ENCODE assay signal across 11 mouse cellular contexts in genomic region chr12:55438058-55438457, GRCm38 (mm10). TPM values are rescaled to one million over a fixed set of nuclear protein-coding genes. Genes with fewer than 3 reads are reported as not detected.
DNase-seq lines count a peak whose midpoint lies in the region; ATAC-seq lines count a peak whose summit lies in the region.
"Had no signal": no experiment of that assay in that cellular context is flagged by ENCODE, and none has a peak within 500 bp of the region (broad histone marks: within the 10 kb centered on the region; RNA-seq: fewer than 3 reads in every experiment).

No protein-coding gene starts in this region.

- 77% methylated on average over 10 of the region's 10 CpGs for WGBS in kidney, embryonic 14.5 days
- 57% methylated on average over 10 of the region's 10 CpGs for WGBS in embryonic facial prominence, embryonic 14.5 days
- WGBS in hindbrain, embryonic 16.5 days, result 68% methylated on average over 10 of the region's 10 CpGs
- WGBS in midbrain, embryonic 16.5 days, result 46% methylated on average over 10 of the region's 10 CpGs

- H3K4me1 ChIP-seq in kidney, embryonic 14.5 days (ENCODE audit: control insufficient read depth, insufficient read depth, low read length), result peaks cover 19% of the 10 kb centered on the region
- peaks cover 35% of the 10 kb centered on the region for H3K4me1 ChIP-seq in embryonic facial prominence, embryonic 14.5 days (ENCODE audit: control insufficient read depth, insufficient read depth, low read length)
- H3K4me1 ChIP-seq in hindbrain, embryonic 16.5 days (ENCODE audit: control insufficient read depth, insufficient read depth, low read depth, low read length), result peaks cover 7% of the 10 kb centered on the region
- peaks cover 10% of the 10 kb centered on the region for H3K4me1 ChIP-seq in midbrain, embryonic 16.5 days (ENCODE audit: control insufficient read depth, insufficient read depth, low read length)

- H3K4me3 ChIP-seq in kidney, embryonic 14.5 days (ENCODE audit: low read length), result no peak overlapping the region
- H3K4me3 ChIP-seq in embryonic facial prominence, embryonic 14.5 days (ENCODE audit: low read depth, low read length), result no peak overlapping the region
- H3K4me3 ChIP-seq in hindbrain, embryonic 16.5 days (ENCODE audit: low read length), result no peak overlapping the region
- no peak overlapping the region for H3K4me3 ChIP-seq in midbrain, embryonic 16.5 days (ENCODE audit: low read depth, low read length)

- H3K27me3 ChIP-seq in kidney, embryonic 14.5 days (ENCODE audit: control insufficient read depth, insufficient read depth, low read length), result no peaks in the 10 kb centered on the region
- no peaks in the 10 kb centered on the region for H3K27me3 ChIP-seq in embryonic facial prominence, embryonic 14.5 days (replicated peaks; ENCODE audit: control insufficient read depth, insufficient read depth, low read length)
- no peaks in the 10 kb centered on the region for H3K27me3 ChIP-seq in hindbrain, embryonic 16.5 days (replicated peaks; ENCODE audit: control insufficient read depth, insufficient read depth, low read length)
- no peaks in the 10 kb centered on the region for H3K27me3 ChIP-seq in midbrain, embryonic 16.5 days (ENCODE audit: control insufficient read depth, insufficient read depth, low read depth, low read length)

- no peak for DNase-seq in kidney, adult 18-20 months
- DNase-seq in embryonic facial prominence, embryonic 14.5 days (ENCODE audit: low spot score), result no peak
- no peak for DNase-seq in spleen, adult 18-20 months
- no peak for DNase-seq in left cerebral cortex, adult 18-20 months (ENCODE audit: low spot score in 2 of 2)
- DNase-seq: adrenal gland, postnatal 14 days; cerebellum, postnatal 36 days had no signal

- H3K36me3 ChIP-seq in kidney, embryonic 14.5 days (ENCODE audit: control insufficient read depth, insufficient read depth, low read length), result no peaks in the 10 kb centered on the region
- H3K36me3 ChIP-seq in embryonic facial prominence, embryonic 14.5 days (ENCODE audit: control insufficient read depth, insufficient read depth, low read length), result no peaks in the 10 kb centered on the region
- H3K36me3 ChIP-seq in hindbrain, embryonic 16.5 days (ENCODE audit: control insufficient read depth, insufficient read depth, low read length), result no peaks in the 10 kb centered on the region
- H3K36me3 ChIP-seq in midbrain, embryonic 16.5 days (ENCODE audit: control insufficient read depth, insufficient read depth, low read length), result no peaks in the 10 kb centered on the region
- H3K36me3 ChIP-seq: G1E had no signal

- H3K4me2 ChIP-seq in kidney, embryonic 14.5 days (replicated peaks; ENCODE audit: low read depth, low read length), result peak overlapping the region; percentile 37; the same call in 1 of the 2 replicates
- H3K4me2 ChIP-seq in embryonic facial prominence, embryonic 14.5 days (ENCODE audit: low read depth, low read length), result peak overlapping the region; percentile 48
- H3K4me2 ChIP-seq in hindbrain, embryonic 16.5 days (ENCODE audit: low read length), result peak overlapping the region; percentile 17; the same call in 1 of the 2 replicates
- H3K4me2 ChIP-seq in midbrain, embryonic 16.5 days (ENCODE audit: low read length), result peak overlapping the region; percentile 37

- no peak overlapping the region for H3K27ac ChIP-seq in kidney, embryonic 14.5 days (ENCODE audit: low read depth, low read length)
- H3K27ac ChIP-seq in embryonic facial prominence, embryonic 14.5 days (replicated peaks; ENCODE audit: low read depth, low read length), result peak overlapping the region; percentile 80
- no peak overlapping the region; the same call in 1 of the 2 replicates for H3K27ac ChIP-seq in hindbrain, embryonic 16.5 days (ENCODE audit: low read depth, low read length)
- H3K27ac ChIP-seq in midbrain, embryonic 16.5 days (ENCODE audit: low read length), result peak overlapping the region; percentile 51; the same call in 1 of the 2 replicates

- no peak for ATAC-seq in kidney, embryonic 14.5 days (ENCODE audit: low FRiP score, low TSS enrichment)
- no peak for ATAC-seq in embryonic facial prominence, embryonic 14.5 days (ENCODE audit: low read depth)
- ATAC-seq in hindbrain, embryonic 16.5 days, result no peak
- no peak for ATAC-seq in midbrain, embryonic 16.5 days
- no peak for ATAC-seq in erythroid progenitor cell, adult 5-6 weeks (replicated peaks; ENCODE audit: low FRiP score, poor library complexity, severe bottlenecking)

- H3K9ac ChIP-seq in kidney, embryonic 14.5 days (ENCODE audit: low read depth, low read length), result peak overlapping the region; percentile 37; the same call in 1 of the 2 replicates
- peak overlapping the region; percentile 42; the same call in 1 of the 2 replicates for H3K9ac ChIP-seq in embryonic facial prominence, embryonic 14.5 days (ENCODE audit: low read depth, low read length)
- no peak overlapping the region; the same call in 1 of the 2 replicates for H3K9ac ChIP-seq in hindbrain, embryonic 16.5 days (ENCODE audit: low read depth, low read length)
- peak overlapping the region; percentile 51; the same call in 1 of the 2 replicates for H3K9ac ChIP-seq in midbrain, embryonic 16.5 days (ENCODE audit: low read depth, low read length)

- peaks cover 3% of the 10 kb centered on the region; the same call in 1 of the 2 replicates for H3K9me3 ChIP-seq in kidney, embryonic 14.5 days (ENCODE audit: control insufficient read depth, low read length)
- no peaks in the 10 kb centered on the region for H3K9me3 ChIP-seq in embryonic facial prominence, embryonic 14.5 days (ENCODE audit: control insufficient read depth, low read length)
- no peaks in the 10 kb centered on the region; the same call in 1 of the 2 replicates for H3K9me3 ChIP-seq in hindbrain, embryonic 16.5 days (ENCODE audit: control insufficient read depth, low read length)
- no peaks in the 10 kb centered on the region for H3K9me3 ChIP-seq in midbrain, embryonic 16.5 days (replicated peaks; ENCODE audit: control insufficient read depth, low read length, poor library complexity, severe bottlenecking)

RNA-seq across cellular contexts. Expression of gene Psma6, which starts 54.0 kb away (rescaled TPM):
- 473 and 512 TPM in 2 replicates for polyA plus RNA-seq in kidney, embryonic 14.5 days (2014; fragmentation: Nextera tagmentation; extraction: Ambion mirVana)
- polyA plus RNA-seq in embryonic facial prominence, embryonic 14.5 days (2014; fragmentation: Nextera tagmentation; extraction: Ambion mirVana), result 397 and 404 TPM in 2 replicates
- polyA plus RNA-seq in hindbrain, embryonic 16.5 days (2015; fragmentation: Nextera tagmentation; extraction: Ambion mirVana), result 383 and 402 TPM in 2 replicates
- 401 and 405 TPM in 2 replicates for polyA plus RNA-seq in midbrain, embryonic 16.5 days (2015; fragmentation: Nextera tagmentation; extraction: Ambion mirVana)
- total RNA-seq in left cerebral cortex, adult 18-20 months (2021), result 100 to 1,000 TPM; 144 to 145 TPM
- total RNA-seq in erythroid progenitor cell, adult 5-6 weeks (2015; ENCODE audit: low replicate concordance), result 104 and 111 TPM in 2 replicates
- total RNA-seq in erythroid progenitor cell, adult 5-6 weeks (2017; ENCODE audit: low replicate concordance), result 66.7 and 125 TPM in 2 replicates

RNA-seq across cellular contexts. Expression of gene Nfkbia, which starts 54.4 kb away (rescaled TPM):
- 69.0 and 75.2 TPM in 2 replicates for polyA plus RNA-seq in kidney, embryonic 14.5 days (2014; fragmentation: Nextera tagmentation; extraction: Ambion mirVana)
- polyA plus RNA-seq in embryonic facial prominence, embryonic 14.5 days (2014; fragmentation: Nextera tagmentation; extraction: Ambion mirVana), result 101 and 102 TPM in 2 replicates
- polyA plus RNA-seq in hindbrain, embryonic 16.5 days (2015; fragmentation: Nextera tagmentation; extraction: Ambion mirVana), result 62.3 and 64.3 TPM in 2 replicates
- 55.2 and 64.3 TPM in 2 replicates for polyA plus RNA-seq in midbrain, embryonic 16.5 days (2015; fragmentation: Nextera tagmentation; extraction: Ambion mirVana)
- total RNA-seq in left cerebral cortex, adult 18-20 months (2021), result 10 to 100 TPM; 27.2 to 32.0 TPM
- 22.6 and 25.6 TPM in 2 replicates for total RNA-seq in erythroid progenitor cell, adult 5-6 weeks (2015; ENCODE audit: low replicate concordance)
- total RNA-seq in erythroid progenitor cell, adult 5-6 weeks (2017; ENCODE audit: low replicate concordance), result 12.5 and 16.0 TPM in 2 replicates

Comparison
In these comparisons a context has a peak if more than half of its experiments do, and no peak if none do; other contexts are left out.
1. H3K27ac ChIP-seq: peak in embryonic facial prominence, embryonic 14.5 days (single experiment) and midbrain, embryonic 16.5 days (single experiment); none in kidney, embryonic 14.5 days (single experiment) and hindbrain, embryonic 16.5 days (single experiment).
2. Peak in every context shown above with its lines, with median percentiles within 50 percentile points of each other: H3K4me2 ChIP-seq.